Mouse (Mus musculus) myocyte (in vitro differentiated cells): ENCODE results near the gene Flad1.

Source experiments
- CEBPB ChIP-seq: IDR thresholded peaks from 2 replicates; pipeline ENCODE4 v1.6.1; 2011; ENCODE audit warnings: mild to moderate bottlenecking, moderate library complexity; ENCODE audit not compliant: poor library complexity, insufficient read depth, severe bottlenecking
- E2F4 ChIP-seq: IDR thresholded peaks from one replicate; pipeline ENCODE4 v1.6.1; 2011; ENCODE audit warnings: mild to moderate bottlenecking, control low read depth, moderate library complexity; ENCODE audit not compliant: insufficient read depth
- POLR2A ChIP-seq: IDR thresholded peaks from one replicate; pipeline ENCODE4 v1.6.1; 2011; ENCODE audit warnings: low read depth, mild to moderate bottlenecking, control low read depth, moderate library complexity; ENCODE audit not compliant: insufficient read length
- SRF ChIP-seq: IDR thresholded peaks from one replicate; pipeline ENCODE4 v1.6.1; 2011; ENCODE audit warnings: low read depth; ENCODE audit not compliant: control insufficient read depth, insufficient read length

GRCm38 (mm10) chr3:89391663-89392511, 19.8 kb downstream of the Flad1 start:
- TF ChIP-seq POLR2A, result peak; percentile 60
- no peak for TF ChIP-seq CEBPB
- no peak for TF ChIP-seq E2F4
- TF ChIP-seq SRF, result peak; percentile 78
